Mouse (Mus musculus) retina, adult 2 months (tissue): ENCODE results near the gene Slk.
"Not testable (repeated sequence)": the region's sequence is repeated elsewhere in the genome, so short reads cannot be mapped to it uniquely, and the experiment has no call there.

ENCODE experiments used
- DNase-seq: peaks from one replicate; pipeline ENCODE4 v3.0.0-alpha.2; 2012; ENCODE audit warnings: low read depth, low spot score

The Slk gene

GRCm38 (mm10) chr19:47570042-47570441 is 9.4 kb upstream of the Slk start:
- DNase-seq: no peak

GRCm38 (mm10) chr19:47571981-47572380 is 7.5 kb upstream of the Slk start:
- not testable (repeated sequence) for DNase-seq

DNA sequence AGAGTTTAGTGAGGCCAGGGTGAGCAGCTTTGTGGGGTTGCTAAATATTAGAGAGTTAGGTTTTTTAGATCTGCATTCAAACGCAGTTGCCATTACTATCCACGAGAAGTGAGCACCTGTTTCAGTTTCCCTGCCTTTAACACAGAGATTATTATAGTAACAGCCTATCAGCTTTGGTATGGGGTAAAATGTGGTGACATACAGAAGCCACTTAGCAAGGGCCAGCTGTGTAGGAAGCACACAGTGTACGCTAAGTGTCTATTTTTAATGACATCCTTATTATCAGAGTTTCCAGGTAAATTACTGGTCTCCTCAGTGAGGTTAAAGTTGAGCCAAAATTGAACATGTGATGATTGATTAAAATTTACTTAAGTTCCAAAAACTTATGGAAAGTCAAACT is 5.8 kb upstream of the Slk start:
- no peak for DNase-seq

DNA sequence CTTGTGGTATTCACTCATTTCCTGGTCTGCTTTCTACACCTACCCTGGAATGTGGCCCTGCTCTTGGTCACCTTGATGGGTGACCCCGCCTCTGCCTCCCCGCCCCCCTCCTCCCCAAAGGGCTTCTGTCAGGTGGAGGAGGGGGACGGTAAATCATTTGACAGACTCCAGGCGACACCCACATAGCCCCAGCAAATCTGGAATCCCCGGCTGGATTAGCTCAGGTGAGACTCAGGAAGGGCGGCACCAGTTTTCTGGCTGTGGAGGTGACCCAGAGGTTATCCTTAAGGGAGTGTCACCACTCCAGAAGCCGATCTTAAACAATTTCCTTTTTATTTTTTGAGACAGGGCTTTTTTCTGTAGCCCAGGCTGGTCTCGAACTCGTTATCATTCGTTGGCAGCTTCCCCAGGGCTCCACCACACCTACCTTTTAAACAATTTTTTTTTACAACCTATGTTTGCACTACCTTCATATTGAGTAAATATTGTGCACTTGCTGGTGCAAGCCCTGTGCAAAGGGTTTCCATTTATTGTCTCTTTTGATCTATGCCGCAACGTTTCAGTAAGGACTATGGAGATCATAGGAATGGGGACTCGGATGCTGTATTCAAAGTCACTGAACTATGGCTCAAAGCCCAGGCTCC is 775 bp upstream of the Slk start:
- no peak for DNase-seq

- no peak for DNase-seq
Observed at GRCm38 (mm10) chr19:47579788-47580631, 532 bp downstream of the Slk start.

DNA sequence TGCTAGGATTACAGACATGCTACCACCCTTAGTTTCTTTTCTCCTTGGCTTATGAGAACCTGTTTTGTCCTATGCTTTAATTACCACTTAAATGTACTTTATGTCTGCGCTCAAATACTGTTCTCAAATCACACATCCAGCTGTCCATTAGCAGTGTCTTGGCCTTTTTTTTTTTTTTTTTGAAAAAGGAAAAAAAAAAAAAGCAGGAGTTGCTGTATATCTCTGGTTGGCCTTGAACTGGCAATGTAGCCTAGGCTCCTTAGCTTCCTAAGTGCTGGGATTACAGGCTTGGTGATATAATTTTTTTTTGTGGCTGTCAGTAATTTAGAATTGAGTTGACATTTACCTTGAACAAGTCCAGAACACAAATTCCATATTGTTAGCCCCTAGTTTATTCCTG is 6.3 kb downstream of the Slk start:
- DNase-seq: no peak

- no peak for DNase-seq
Observed at GRCm38 (mm10) chr19:47587009-47587408, 7.5 kb downstream of the Slk start.

GRCm38 (mm10) chr19:47608513-47608912 is 29.0 kb downstream of the Slk start:
- DNase-seq: no peak

DNA sequence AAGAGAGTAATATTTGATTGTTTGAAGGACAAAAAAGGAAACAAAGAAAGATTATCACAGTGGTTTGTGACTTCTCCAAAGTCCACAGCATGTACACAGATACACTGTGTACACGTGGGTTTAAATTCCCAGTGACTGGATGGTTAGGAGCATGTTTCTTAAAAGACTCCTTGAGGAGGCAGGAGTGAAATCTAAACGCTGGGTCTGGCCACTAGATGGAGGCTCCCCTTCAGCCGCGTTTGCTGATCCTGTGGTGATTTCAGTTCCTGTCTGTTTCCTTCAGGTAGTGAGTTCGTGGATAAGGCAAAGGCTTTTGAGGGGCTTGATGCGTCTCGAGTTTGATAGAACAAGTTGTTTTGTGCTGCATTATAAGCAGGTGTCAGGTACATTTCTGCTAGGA is 34.0 kb downstream of the Slk start:
- DNase-seq: no peak

- no peak for DNase-seq
Observed at GRCm38 (mm10) chr19:47621478-47621877, 42.0 kb downstream of the Slk start.

DNA sequence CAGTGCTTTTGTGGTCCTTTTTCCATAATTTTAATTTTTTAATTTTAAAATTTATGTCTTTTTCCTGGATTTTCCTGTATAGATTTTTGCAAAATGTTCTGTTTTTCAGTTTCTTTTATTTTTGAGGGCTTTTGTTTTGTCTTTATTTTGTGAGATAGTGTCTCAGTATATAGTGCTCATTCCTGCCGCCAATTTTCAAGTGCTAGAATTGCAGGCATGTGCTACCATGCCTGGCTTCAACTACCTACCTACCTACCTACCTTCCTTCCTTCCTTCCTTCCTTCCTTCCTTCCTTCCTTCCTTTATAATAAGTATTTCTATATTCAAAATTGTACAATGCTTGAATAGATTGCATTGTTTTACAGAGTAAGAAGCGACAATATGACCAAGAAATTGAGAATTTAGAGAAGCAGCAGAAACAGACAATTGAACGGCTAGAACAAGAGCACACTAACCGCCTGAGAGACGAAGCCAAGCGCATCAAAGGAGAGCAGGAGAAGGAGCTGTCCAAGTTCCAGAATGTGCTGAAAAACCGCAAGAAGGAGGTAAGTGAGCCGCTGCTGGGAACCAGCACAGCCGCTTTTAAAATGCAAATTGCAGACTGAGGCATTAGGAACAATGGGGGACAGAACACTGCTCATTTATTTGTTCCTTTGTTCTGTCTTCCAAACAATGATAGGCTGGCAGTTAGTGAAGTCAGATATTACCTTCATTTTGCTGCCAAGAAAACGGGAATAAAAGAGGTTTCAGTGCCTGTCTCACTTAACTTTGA is 45.6 kb downstream of the Slk start:
- DNase-seq: no peak

- no peak for DNase-seq
Observed at GRCm38 (mm10) chr19:47627450-47627849, 48.0 kb downstream of the Slk start.

GRCm38 (mm10) chr19:47629068-47629467 is 49.6 kb downstream of the Slk start:
- no peak for DNase-seq

DNA sequence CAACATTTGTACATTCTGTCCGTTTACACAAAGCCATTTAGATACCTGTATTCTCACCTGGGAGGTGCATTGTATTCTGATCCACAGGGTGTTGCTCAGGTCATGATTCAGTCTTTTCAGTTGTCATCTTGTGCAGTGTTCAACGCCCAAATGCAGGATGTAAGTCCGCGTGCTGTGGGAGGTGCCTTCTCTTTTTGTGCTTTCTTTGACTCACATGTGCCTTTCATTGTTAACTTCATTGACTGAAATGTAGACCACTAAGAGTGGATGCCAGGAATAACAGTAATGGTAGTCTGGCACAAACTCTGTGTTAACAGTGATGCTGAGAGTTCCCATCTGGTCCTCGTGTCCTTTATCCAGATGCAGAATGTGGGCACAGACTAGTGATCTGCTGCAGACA is 50.9 kb downstream of the Slk start:
- no peak for DNase-seq

GRCm38 (mm10) chr19:47631799-47632198 is 52.3 kb downstream of the Slk start:
- DNase-seq: no peak

- no peak for DNase-seq
Observed at GRCm38 (mm10) chr19:47635380-47635779, 55.9 kb downstream of the Slk start.

- no peak for DNase-seq
Observed at GRCm38 (mm10) chr19:47643910-47644309, 64.4 kb downstream of the Slk start.

GRCm38 (mm10) chr19:47645583-47645982 is 66.1 kb downstream of the Slk start:
- no peak for DNase-seq

GRCm38 (mm10) chr19:47646508-47647120 is 67.1 kb downstream of the Slk start:
- no peak for DNase-seq

DNA sequence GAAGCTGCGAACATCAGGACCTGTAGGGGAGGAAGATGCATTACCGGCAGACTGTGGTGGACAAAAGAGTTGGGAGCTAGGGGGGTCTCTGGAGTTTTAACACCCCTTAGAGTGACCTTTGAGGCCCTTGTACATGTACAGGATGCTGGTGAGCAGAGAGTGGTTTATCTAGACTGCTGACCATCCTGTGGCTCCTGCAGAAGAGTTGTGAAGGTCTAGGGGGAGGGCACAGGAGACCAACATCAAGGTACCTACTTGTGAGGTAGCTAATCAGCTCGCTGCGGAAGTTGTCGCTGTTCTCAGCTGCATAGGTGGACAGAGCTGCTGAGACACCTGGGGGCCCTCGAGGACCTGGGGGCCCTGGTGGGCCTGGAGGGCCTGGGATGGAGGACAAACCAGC is 69.6 kb downstream of the Slk start:
- no peak for DNase-seq

GRCm38 (mm10) chr19:47650366-47651159 is 71.1 kb downstream of the Slk start:
- no peak for DNase-seq
